Mouse (Mus musculus) heart, embryonic 10.5 days (tissue): ENCODE measurements around the gene Rxfp2. TPM values are rescaled to one million over a fixed set of nuclear protein-coding genes. Genes with fewer than 3 reads are reported as not detected.
A peak's percentile ranks its signal among the peaks of the same experiment; 100 is the strongest.

Experiments used
- DNase-seq: peaks from one replicate; pipeline ENCODE4 v3.0.0-alpha.2; 2017; ENCODE audit warnings: low spot score
- H3K27ac ChIP-seq: fragments of 300-500 bp; sonication (generic); 2 replicates; pipeline ENCODE4 v1.5.1; 2016; ENCODE audit warnings: mild to moderate bottlenecking
- H3K27me3 ChIP-seq: fragments of 300-500 bp; sonication (generic); 2 replicates; pipeline ENCODE4 v1.6.1; 2016; ENCODE audit warnings: mild to moderate bottlenecking; ENCODE audit not compliant: poor library complexity, insufficient read depth, severe bottlenecking
- H3K36me3 ChIP-seq: fragments of 300-500 bp; sonication (generic); 2 replicates; pipeline ENCODE4 v1.6.1; 2016; ENCODE audit warnings: mild to moderate bottlenecking, moderate library complexity
- H3K4me1 ChIP-seq: fragments of 300-500 bp; sonication (generic); 2 replicates; pipeline ENCODE4 v1.6.1; 2016; ENCODE audit warnings: mild to moderate bottlenecking
- H3K4me3 ChIP-seq: fragments of 300-500 bp; sonication (generic); 2 replicates; pipeline ENCODE4 v1.5.1; 2016; ENCODE audit warnings: mild to moderate bottlenecking, moderate library complexity
- H3K9me3 ChIP-seq: fragments of 300-500 bp; sonication (generic); 2 replicates; pipeline ENCODE4 v1.6.1; 2016; ENCODE audit warnings: mild to moderate bottlenecking, moderate library complexity
- WGBS: fragments of 180-500 bp; shearing (Covaris S2); methylation state at CpG from one replicate; pipeline ENCODE4 v1.1.7; 2016; 5-methylcytosine and 5-hydroxymethylcytosine counted together
- polyA plus RNA-seq: library from polyadenylated mRNA; unstranded; fragments of >200 nt; fragmentation: Nextera tagmentation; extraction: Ambion mirVana; gene quantifications from 2 replicates; pipeline ENCODE4 v1.2.1, GENCODE M21; 2016

Rxfp2 gene
- polyA plus RNA-seq, 1 experiment from 2014 or later, result 0.59 TPM

DNA sequence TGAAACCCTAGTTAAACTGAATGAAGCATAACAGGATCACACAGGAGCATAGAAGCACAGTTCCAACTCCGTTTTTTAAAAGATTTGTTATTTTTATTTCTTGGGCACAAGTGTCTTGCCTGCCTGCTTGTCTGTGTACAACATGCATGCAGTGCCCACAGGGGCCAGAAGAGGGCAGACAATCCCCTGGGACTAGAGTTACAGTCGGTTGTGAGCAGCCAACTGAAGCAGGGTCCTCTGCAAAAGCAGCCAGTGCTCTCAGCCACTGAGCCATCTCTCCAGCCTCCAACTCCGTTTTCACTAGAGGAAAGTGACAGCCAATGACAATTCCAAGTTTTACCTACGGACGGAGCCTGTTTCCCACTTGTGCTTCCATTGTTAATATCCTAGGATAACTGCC, 33.4 kb downstream of the Rxfp2 start:
- Histone ChIP-seq H3K4me3 (no peak overlapping the region), H3K36me3 (no peaks in the 10 kb centered on the region), H3K27me3 (no peaks in the 10 kb centered on the region), H3K4me1 (no peaks in the 10 kb centered on the region), H3K9me3 (no peaks in the 10 kb centered on the region), H3K27ac (no peak overlapping the region)
- WGBS, result 48% methylated on average over 5 of the region's 5 CpGs
- DNase-seq, result peak; percentile 50

DNA sequence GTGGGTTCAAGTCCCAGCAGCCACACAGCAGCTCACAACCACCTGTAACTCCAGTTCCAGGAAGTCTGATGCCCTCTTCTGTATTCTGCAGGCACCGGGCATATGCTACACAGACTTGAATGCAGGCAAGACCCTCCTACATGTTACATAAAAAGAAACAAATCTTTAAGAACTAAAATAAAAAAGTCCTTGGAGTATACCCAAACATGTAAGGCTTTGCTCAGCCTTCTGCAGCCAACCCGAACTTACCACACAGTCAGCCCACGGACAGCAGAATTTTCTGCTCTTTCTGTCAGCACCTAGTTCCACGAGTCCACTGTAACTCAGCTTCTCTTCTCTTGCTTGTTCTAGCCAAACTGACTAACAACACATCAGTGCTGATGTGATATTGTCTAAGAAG, 34.8 kb downstream of the Rxfp2 start:
- DNase-seq, result peak; percentile 30
- Histone ChIP-seq H3K27me3 (no peaks in the 10 kb centered on the region), H3K36me3 (no peaks in the 10 kb centered on the region), H3K4me3 (no peak overlapping the region), H3K27ac (no peak overlapping the region), H3K4me1 (no peaks in the 10 kb centered on the region), H3K9me3 (no peaks in the 10 kb centered on the region)
- WGBS, result 85% methylated on average over 4 of the region's 4 CpGs

DNA sequence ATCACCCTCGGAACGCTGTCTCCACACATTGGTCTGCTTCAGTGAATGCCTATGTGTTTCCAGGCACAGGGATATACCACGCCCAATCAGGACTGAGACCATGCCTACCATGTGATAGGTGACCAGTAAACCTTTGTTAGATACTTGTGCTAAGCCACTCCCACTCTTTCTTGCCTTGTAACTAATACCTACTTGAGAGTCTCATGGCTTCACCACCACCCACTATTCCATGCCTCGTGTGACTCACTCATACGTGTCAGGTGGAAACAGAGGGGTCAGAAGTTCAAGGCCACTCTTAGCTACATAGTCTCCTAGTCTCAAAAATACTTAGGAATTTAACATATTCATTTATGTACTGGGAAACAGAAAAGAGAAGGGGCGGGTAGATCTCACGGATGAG, 35.5 kb downstream of the Rxfp2 start:
- Histone ChIP-seq H3K27me3 (no peaks in the 10 kb centered on the region), H3K27ac (no peak overlapping the region), H3K4me3 (no peak overlapping the region), H3K9me3 (no peaks in the 10 kb centered on the region), H3K4me1 (no peaks in the 10 kb centered on the region), H3K36me3 (no peaks in the 10 kb centered on the region)
- DNase-seq, result peak; percentile 27
- WGBS, result 80% methylated on average over 7 of the region's 7 CpGs

DNA sequence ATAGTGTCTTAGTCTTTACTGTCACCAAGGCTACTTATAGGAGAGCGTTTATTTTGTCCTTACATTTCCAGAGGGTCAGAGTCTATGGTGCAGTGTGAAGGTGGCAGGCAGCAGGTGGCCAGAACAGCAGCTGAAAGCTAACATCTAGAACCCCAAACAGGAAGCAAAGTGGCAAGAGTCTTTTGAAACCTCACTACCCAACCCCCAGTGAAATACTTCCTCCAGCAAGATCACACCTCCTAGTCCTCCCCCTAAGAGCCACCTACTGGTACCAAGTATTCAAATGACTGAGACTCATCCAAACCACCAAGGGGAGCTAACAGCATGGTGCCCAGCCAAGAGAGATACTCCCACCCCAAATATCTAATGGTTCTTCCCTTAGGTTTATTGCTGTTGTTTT, 36.8 kb downstream of the Rxfp2 start:
- Histone ChIP-seq H3K27ac (no peak overlapping the region), H3K9me3 (no peaks in the 10 kb centered on the region), H3K4me3 (no peak overlapping the region), H3K4me1 (no peaks in the 10 kb centered on the region), H3K36me3 (no peaks in the 10 kb centered on the region), H3K27me3 (no peaks in the 10 kb centered on the region)
- whole genome bisulfite sequencing, result 65% methylated on average over 1 of the region's 1 CpGs
- DNase-seq, result no peak

DNA sequence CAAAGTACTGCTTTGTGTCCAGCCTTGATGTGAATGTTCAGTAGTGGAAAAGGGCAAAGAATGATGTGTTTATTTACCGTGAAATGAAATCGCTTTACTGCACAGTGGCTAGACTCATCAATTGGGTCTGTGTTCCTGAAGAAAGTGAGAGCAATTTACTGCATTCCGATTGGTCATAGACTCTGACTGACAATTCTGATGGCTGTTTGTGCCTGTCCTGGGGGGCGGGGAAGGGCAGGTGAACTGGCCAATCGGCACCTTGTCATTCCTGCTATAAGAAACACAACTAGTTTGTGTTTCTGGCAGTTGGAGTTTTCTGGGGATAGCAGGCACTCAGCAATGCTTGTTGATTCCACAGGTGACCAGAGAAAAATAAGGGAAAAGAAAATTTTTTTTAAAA, 37.6 kb downstream of the Rxfp2 start:
- H3K4me3 ChIP-seq, result no peak overlapping the region
- H3K27ac ChIP-seq, result no peak overlapping the region
- no peaks in the 10 kb centered on the region for H3K27me3 ChIP-seq
- H3K9me3 ChIP-seq, result peaks cover 1% of the 10 kb centered on the region; the same call in 1 of the 2 replicates
- DNase-seq, result peak; percentile 56
- H3K36me3 ChIP-seq, result no peaks in the 10 kb centered on the region
- 84% methylated on average over 5 of the region's 5 CpGs for WGBS
- H3K4me1 ChIP-seq, result no peaks in the 10 kb centered on the region

DNA sequence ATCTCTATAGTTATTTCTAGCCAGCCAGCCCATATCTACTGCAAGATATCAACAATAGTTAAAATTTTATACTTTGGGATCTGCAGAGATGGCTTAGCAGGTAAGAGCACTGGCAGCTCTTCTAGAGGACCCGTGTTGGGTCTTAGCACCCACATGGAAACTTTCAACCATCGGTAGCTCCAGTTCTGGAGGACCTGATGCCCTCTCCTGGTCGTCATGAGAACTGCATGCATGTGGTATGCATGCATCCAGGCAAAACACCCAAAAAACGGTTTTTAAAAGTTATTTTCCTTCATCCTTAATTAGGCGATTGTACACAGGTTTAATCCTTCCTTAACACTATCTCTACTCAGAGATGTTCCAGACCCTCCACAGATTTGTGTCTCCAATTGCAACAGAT, 40.4 kb downstream of the Rxfp2 start:
- whole genome bisulfite sequencing, result 72% methylated on average over 5 of the region's 5 CpGs
- no peaks in the 10 kb centered on the region for H3K36me3 ChIP-seq

DNA sequence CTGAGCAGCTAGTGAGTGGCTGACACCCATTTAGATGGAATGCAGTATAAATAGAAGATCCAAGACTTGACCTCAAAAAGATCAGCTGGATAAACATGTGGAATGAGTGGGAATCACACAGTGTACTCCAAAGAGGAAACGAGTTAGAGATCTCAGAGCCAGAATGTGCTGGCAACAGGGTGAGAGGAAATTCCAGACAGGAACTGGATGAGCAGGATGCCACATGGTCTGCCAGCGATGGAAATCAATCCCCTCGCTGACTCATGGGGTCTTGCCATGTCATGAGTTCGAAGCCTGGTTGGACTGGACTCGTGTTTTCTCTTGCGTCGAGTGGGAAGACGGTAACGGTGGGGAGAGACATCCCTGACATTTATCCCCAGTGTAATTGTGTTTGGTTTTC, 41.0 kb downstream of the Rxfp2 start:
- peak; percentile 30 for DNase-seq
- H3K4me1 ChIP-seq, result no peaks in the 10 kb centered on the region
- H3K36me3 ChIP-seq, result no peaks in the 10 kb centered on the region
- no peak overlapping the region for H3K4me3 ChIP-seq
- peaks cover 5% of the 10 kb centered on the region; the same call in 1 of the 2 replicates for H3K9me3 ChIP-seq
- no peaks in the 10 kb centered on the region for H3K27me3 ChIP-seq
- no peak overlapping the region for H3K27ac ChIP-seq
- WGBS, result 88% methylated on average over 9 of the region's 9 CpGs

More for the DNA sequence above, 40.4 kb downstream of the Rxfp2 start:
- Histone ChIP-seq H3K4me1 (no peaks in the 10 kb centered on the region), H3K4me3 (no peak overlapping the region), H3K9me3 (peaks cover 5% of the 10 kb centered on the region; the same call in 1 of the 2 replicates), H3K27ac (no peak overlapping the region), H3K27me3 (no peaks in the 10 kb centered on the region)
- DNase-seq, result peak; percentile 31

DNA sequence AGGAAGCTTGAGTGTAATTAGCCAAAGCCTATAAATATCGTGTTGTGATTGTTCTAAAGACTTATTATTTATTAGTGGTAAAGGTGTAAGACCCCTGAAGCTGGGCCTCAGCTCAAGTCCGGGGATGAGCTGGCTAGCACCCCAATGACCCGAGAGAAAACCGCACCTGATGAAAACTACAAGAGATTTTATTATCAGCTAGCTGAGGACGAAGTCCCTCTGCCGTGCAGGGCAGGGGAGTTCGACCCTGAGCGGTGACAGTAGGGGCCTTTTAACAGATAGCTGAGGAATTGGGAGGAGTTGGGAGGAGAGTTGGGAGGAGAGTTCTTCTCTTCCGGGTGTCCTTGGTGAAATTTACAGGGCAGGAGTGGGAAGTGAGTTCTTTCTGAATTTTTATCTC, 42.6 kb downstream of the Rxfp2 start:
- no peaks in the 10 kb centered on the region for H3K4me1 ChIP-seq
- DNase-seq, result peak; percentile 61
- 75% methylated on average over 9 of the region's 9 CpGs for WGBS
- H3K36me3 ChIP-seq, result no peaks in the 10 kb centered on the region
- no peaks in the 10 kb centered on the region for H3K27me3 ChIP-seq
- H3K9me3 ChIP-seq, result peaks cover 5% of the 10 kb centered on the region; the same call in 1 of the 2 replicates
- H3K27ac ChIP-seq, result no peak overlapping the region
- no peak overlapping the region for H3K4me3 ChIP-seq

DNA sequence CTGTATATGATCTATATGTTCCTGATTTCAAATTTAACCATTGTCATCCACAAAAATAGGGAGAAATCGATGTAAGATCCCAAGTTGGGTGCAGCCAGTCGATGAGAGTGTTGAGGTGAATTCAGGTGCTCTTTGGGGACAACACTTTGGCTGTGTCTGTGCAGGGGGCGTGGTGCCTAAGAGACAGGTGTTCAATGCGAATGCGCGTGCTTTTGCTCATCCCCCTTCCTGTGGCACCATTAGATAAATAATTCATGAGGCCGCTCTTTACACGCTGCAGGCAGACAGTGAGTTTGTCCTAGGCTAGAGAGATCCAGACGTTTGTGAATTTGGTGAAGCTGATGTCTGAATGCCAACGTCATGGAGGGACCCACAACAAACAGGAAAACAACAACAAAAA, 45.8 kb downstream of the Rxfp2 start:
- 58% methylated on average over 10 of the region's 10 CpGs for WGBS
- DNase-seq, result no peak
- Histone ChIP-seq H3K4me1 (no peaks in the 10 kb centered on the region), H3K4me3 (no peak overlapping the region), H3K27me3 (no peaks in the 10 kb centered on the region; the same call in 1 of the 2 replicates), H3K27ac (no peak overlapping the region), H3K36me3 (no peaks in the 10 kb centered on the region), H3K9me3 (peaks cover 5% of the 10 kb centered on the region; the same call in 1 of the 2 replicates)

DNA sequence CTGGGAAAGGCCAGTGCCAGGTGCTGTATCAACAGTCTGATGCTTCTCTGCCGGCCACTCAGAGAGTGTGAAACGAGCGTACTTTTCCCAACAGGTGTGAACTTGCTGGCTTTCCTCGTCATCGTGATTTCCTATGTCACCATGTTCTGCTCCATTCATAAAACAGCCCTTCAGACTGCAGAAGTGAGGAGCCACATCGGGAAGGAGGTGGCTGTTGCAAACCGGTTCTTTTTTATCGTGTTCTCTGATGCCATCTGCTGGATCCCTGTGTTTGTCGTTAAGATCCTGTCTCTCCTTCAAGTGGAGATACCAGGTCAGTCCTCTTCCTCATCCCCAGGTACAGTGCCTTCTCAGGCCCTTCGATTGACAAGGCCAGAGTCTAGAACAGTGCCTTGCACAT, 51.6 kb downstream of the Rxfp2 start:
- WGBS, result 19% methylated on average over 10 of the region's 10 CpGs
- Histone ChIP-seq H3K36me3 (no peaks in the 10 kb centered on the region), H3K4me3 (no peak overlapping the region), H3K4me1 (no peaks in the 10 kb centered on the region), H3K27ac (no peak overlapping the region), H3K27me3 (no peaks in the 10 kb centered on the region; the same call in 1 of the 2 replicates), H3K9me3 (no peaks in the 10 kb centered on the region)
- DNase-seq, result no peak

DNA sequence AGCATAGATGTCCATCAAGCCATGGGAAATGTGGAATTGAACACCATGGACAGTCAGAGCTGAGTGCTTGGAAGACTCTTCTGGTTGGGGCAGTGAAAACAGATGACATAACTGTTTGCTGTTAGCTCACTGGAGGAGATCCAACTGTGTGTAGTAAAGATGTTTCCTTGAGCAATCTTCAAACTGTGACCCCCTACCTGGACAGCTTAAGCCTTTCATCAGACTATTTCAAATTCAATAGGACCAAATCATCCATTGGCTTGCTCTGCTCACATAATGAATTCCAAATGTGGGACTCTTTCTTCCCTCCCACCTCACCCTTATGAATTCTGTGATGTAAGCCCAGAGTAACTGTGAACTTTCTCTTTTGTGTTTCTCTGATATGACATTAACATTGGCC, 53.3 kb downstream of the Rxfp2 start:
- Histone ChIP-seq H3K4me3 (no peak overlapping the region), H3K9me3 (no peaks in the 10 kb centered on the region), H3K4me1 (no peaks in the 10 kb centered on the region), H3K27ac (no peak overlapping the region), H3K36me3 (no peaks in the 10 kb centered on the region), H3K27me3 (no peaks in the 10 kb centered on the region; the same call in 1 of the 2 replicates)
- DNase-seq, result no peak

DNA sequence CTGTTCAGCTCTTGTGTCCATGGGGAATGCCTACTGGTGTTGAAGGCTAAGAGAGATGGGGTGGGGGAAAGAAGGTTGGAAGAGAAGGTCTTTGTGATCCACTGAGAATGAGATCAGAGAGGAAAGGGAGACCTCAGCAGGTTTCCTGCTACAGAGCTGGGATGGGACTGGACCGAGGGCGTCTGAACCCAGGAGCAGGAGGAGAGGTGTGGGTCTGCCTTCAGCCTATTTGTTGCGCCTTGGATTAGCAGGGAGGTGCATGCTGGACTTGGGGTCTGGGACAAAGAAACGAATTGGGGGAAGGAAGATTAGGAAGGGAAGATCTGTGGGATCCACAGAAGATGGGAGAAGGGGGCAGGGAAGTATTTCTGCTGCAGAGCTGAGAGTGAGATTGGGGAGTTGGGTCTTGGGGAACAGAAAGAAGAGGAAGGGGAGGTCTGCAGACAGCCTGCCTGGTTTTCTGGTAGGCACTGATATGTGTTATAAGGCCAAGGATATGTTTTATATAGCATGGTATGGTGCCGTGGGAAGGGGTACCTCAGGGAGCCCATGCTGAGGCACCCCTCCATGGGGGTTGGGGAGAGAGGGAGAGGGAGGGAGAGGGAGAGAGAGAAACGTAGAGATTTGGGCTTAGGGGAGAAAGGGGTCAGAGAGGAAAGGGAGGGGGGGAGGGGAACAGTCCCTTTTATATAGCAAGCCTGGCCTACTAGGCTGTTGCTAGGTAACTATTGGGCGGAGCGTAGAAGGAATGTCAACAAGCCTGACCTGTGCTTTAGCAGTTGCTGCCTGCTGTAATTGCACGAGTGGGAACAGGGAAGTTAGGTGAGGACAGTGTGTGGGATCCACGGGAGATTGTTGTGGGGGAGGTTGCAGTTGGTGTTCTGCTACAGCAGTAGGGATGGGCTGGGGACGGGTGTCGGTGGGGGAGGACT, 61.7 kb downstream of the Rxfp2 start:
- 22% methylated on average over 12 of the region's 12 CpGs for WGBS
- H3K9me3 ChIP-seq, result no peaks in the 10 kb centered on the region
- DNase-seq, result no peak
- H3K4me1 ChIP-seq, result peaks cover 13% of the 10 kb centered on the region
- H3K27me3 ChIP-seq, result no peaks in the 10 kb centered on the region
- peak overlapping the region; percentile 42 for H3K4me3 ChIP-seq
- H3K36me3 ChIP-seq, result no peaks in the 10 kb centered on the region
- peak overlapping the region; percentile 56 for H3K27ac ChIP-seq

DNA sequence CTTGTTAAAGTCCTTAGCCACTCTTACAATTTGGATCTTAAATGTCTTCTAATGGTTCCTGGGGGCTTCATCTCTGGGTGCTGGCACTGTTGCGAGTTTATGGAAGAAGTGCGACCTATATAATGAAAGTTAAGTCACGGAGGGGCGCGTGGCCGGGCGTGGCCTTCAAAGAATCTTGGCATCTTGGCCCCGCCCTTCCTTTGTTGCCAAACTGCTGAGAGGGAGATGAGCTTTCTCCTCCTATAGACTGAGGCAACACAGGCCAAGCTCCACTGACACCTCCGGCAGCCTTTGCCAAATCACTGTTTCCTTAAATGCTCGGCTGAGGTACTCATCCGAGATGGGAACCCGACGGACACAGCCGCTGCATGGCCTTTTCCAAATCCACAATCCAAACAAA, 64.2 kb downstream of the Rxfp2 start:
- no peaks in the 10 kb centered on the region for H3K9me3 ChIP-seq
- no peak overlapping the region for H3K27ac ChIP-seq
- H3K27me3 ChIP-seq, result no peaks in the 10 kb centered on the region
- no peak for DNase-seq
- no peak overlapping the region for H3K4me3 ChIP-seq
- peaks cover 13% of the 10 kb centered on the region for H3K4me1 ChIP-seq
- 78% methylated on average over 14 of the region's 14 CpGs for WGBS
- no peaks in the 10 kb centered on the region for H3K36me3 ChIP-seq
